Mouse (Mus musculus) midbrain, embryonic 15.5 days (tissue): ENCODE results near the gene Gm20696. TPM values are rescaled to one million over a fixed set of nuclear protein-coding genes. Genes with fewer than 3 reads are reported as not detected.

ENCODE experiments used
- ATAC-seq: fragments of 200-750 bp; cut with Nextera tagmentation; replicated peaks from 2 replicates; pipeline ENCODE4 v1.8.0; 2017; ENCODE audit warnings: moderate TSS enrichment
- H3K27ac ChIP-seq: fragments of 300-500 bp; sonication (generic); 2 replicates; pipeline ENCODE4 v1.5.1; 2015; ENCODE audit warnings: mild to moderate bottlenecking, inconsistent platforms
- H3K27me3 ChIP-seq: fragments of 300-500 bp; sonication (generic); replicated peaks from 2 replicates; pipeline ENCODE4 v1.6.1; 2015; ENCODE audit warnings: inconsistent platforms
- H3K36me3 ChIP-seq: fragments of 300-500 bp; sonication (generic); replicated peaks from 2 replicates; pipeline ENCODE4 v1.6.1; 2015; ENCODE audit warnings: inconsistent platforms
- H3K4me1 ChIP-seq: fragments of 300-500 bp; sonication (generic); 2 replicates; pipeline ENCODE4 v1.6.1; 2015; ENCODE audit warnings: inconsistent platforms
- H3K4me2 ChIP-seq: fragments of 300-500 bp; sonication (generic); 2 replicates; pipeline ENCODE4 v1.6.1; 2015; ENCODE audit warnings: inconsistent platforms, mild to moderate bottlenecking, moderate library complexity
- H3K4me3 ChIP-seq: fragments of 300-500 bp; sonication (generic); 2 replicates; pipeline ENCODE4 v1.5.1; 2015; ENCODE audit warnings: mild to moderate bottlenecking, inconsistent platforms
- H3K9ac ChIP-seq: fragments of 300-500 bp; sonication (generic); 2 replicates; pipeline ENCODE4 v1.6.1; 2015; ENCODE audit warnings: mild to moderate bottlenecking, inconsistent platforms
- H3K9me3 ChIP-seq: fragments of 300-500 bp; sonication (generic); 2 replicates; pipeline ENCODE4 v1.6.1; 2016; ENCODE audit warnings: inconsistent platforms
- WGBS: fragments of 180-500 bp; shearing (Covaris S2); methylation state at CpG from one replicate; pipeline ENCODE4 v1.1.7; 2015; ENCODE audit warnings: mixed read lengths; 5-methylcytosine and 5-hydroxymethylcytosine counted together
- polyA plus RNA-seq: library from polyadenylated mRNA; unstranded; fragments of >200 nt; fragmentation: Nextera tagmentation; extraction: Ambion mirVana; gene quantifications from 2 replicates; pipeline ENCODE4 v1.2.1, GENCODE M21; 2015

The Gm20696 gene
- polyA plus RNA-seq, 1 experiment from 2014 or later, result 2.9 TPM

DNA sequence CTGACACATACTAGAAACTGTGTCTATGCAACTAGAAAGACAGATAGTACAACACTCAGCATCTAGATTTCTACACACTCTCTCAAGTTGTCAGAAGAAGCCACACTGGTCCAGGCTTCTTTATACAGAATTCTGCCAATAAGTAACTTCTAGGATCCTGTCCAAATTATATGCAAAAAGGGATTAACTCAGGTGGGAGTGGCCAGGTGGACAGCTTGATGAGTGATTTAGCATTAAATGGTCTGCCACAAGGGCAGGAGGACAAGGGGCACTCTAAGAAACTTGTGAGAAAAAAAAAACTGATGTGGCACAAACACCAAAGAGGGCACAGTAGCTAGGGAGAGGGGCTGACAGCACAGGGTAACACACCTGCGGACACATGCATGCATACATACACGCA is 340.7 kb downstream of the Gm20696 start:
- H3K9me3 ChIP-seq, result no peaks in the 10 kb centered on the region
- no peak overlapping the region for H3K9ac ChIP-seq
- 96% methylated on average over 2 of the region's 2 CpGs for WGBS
- H3K27me3 ChIP-seq, result no peaks in the 10 kb centered on the region
- H3K4me1 ChIP-seq, result no peaks in the 10 kb centered on the region
- H3K36me3 ChIP-seq, result no peaks in the 10 kb centered on the region
- no peak overlapping the region for H3K4me3 ChIP-seq
- H3K27ac ChIP-seq, result no peak overlapping the region
- H3K4me2 ChIP-seq, result no peak overlapping the region
- ATAC-seq, result no peak

DNA sequence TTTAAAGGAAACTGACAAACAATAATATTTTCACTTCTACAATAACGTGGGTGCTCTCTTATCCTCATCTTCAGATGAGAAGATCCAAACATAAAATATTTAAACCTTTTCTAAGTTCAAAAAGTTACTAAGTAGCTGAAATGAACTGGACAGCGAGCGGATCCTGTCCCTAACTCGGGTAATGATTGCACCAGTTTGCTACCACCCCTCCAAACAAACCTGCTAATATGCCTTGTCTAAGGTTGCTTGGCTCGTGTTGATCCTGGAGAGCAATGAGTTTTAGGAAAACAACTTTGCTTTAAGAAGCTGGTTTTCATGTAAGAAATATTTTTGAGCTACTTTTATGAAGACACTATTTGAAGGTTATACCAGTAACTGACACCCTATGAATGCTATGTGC is 341.1 kb downstream of the Gm20696 start:
- Histone ChIP-seq H3K36me3 (no peaks in the 10 kb centered on the region), H3K9me3 (no peaks in the 10 kb centered on the region), H3K27me3 (no peaks in the 10 kb centered on the region), H3K27ac (no peak overlapping the region), H3K4me2 (no peak overlapping the region), H3K4me1 (0 out of 2 replicates have a peak, but pooled peaks cover 1% of the 10 kb centered on the region), H3K4me3 (no peak overlapping the region), H3K9ac (no peak overlapping the region)
- WGBS, result 90% methylated on average over 5 of the region's 5 CpGs
- ATAC-seq, result no peak

DNA sequence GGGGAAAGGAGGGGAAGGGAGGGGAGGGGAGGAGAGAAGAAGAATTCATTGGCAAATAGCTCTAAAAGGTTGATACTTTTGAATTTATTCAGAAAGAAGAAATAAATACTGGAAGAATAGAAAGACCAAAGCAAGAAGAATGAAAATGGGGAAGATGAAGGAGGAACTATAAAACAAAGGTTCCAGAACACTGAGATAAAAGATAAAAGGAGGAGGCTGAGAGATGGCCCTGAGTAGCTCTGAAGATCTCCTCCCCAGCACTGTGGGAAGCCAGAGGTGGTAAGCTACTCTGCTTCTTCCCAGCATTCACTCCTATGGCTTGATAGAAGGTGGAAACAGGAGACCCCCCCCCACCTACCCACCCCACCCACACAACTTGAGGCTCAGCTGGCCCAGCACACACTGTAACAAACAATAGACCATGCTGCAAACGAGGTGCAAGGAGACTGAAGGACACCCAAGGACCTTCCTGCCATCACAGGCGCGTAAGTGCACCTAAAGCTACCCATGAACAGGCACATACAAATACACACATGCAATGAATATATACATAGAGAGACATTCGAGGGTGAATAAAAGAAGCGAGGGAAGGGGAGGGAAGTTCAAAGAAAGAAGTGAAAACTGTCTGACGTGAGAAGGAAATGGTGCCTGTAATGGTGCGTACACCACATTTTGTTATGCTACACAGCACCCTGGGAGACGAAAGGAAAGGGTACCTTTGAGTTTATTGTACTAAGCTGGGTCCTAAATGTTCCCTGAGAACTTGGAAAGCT is 344.3 kb downstream of the Gm20696 start:
- H3K9ac ChIP-seq, result no peak overlapping the region
- WGBS, result 83% methylated on average over 8 of the region's 8 CpGs
- H3K4me2 ChIP-seq, result no peak overlapping the region
- H3K4me1 ChIP-seq, result peaks cover 9% of the 10 kb centered on the region; the same call in 1 of the 2 replicates
- H3K9me3 ChIP-seq, result no peaks in the 10 kb centered on the region
- no peak for ATAC-seq
- no peaks in the 10 kb centered on the region for H3K27me3 ChIP-seq
- no peaks in the 10 kb centered on the region for H3K36me3 ChIP-seq
- no peak overlapping the region for H3K27ac ChIP-seq
- H3K4me3 ChIP-seq, result no peak overlapping the region

- Histone ChIP-seq H3K4me2 (no peak overlapping the region), H3K9me3 (no peaks in the 10 kb centered on the region), H3K27ac (no peak overlapping the region), H3K4me1 (peaks cover 9% of the 10 kb centered on the region; the same call in 1 of the 2 replicates), H3K27me3 (no peaks in the 10 kb centered on the region), H3K9ac (no peak overlapping the region), H3K4me3 (no peak overlapping the region), H3K36me3 (no peaks in the 10 kb centered on the region)
- ATAC-seq, result no peak
- WGBS, result 57% methylated on average over 8 of the region's 8 CpGs
Measured at GRCm38 (mm10) chr6:99320444-99320843, 346.2 kb downstream of the Gm20696 start.

GRCm38 (mm10) chr6:99319415-99320405 is 346.9 kb downstream of the Gm20696 start:
- no peaks in the 10 kb centered on the region for H3K27me3 ChIP-seq
- no peaks in the 10 kb centered on the region for H3K9me3 ChIP-seq
- H3K4me3 ChIP-seq, result no peak overlapping the region
- H3K4me2 ChIP-seq, result no peak overlapping the region
- H3K27ac ChIP-seq, result no peak overlapping the region
- H3K36me3 ChIP-seq, result no peaks in the 10 kb centered on the region
- no peak overlapping the region for H3K9ac ChIP-seq
- H3K4me1 ChIP-seq, result peaks cover 9% of the 10 kb centered on the region; the same call in 1 of the 2 replicates
- no peak for ATAC-seq
- 47% methylated on average over 19 of the region's 19 CpGs for WGBS

GRCm38 (mm10) chr6:99314746-99315145 is 351.9 kb downstream of the Gm20696 start:
- Histone ChIP-seq H3K27me3 (no peaks in the 10 kb centered on the region), H3K36me3 (no peaks in the 10 kb centered on the region), H3K4me3 (no peak overlapping the region), H3K27ac (no peak overlapping the region), H3K4me2 (no peak overlapping the region), H3K4me1 (peaks cover 3% of the 10 kb centered on the region; the same call in 1 of the 2 replicates), H3K9ac (no peak overlapping the region), H3K9me3 (no peaks in the 10 kb centered on the region)
- no peak for ATAC-seq
- WGBS, result 62% methylated on average over 3 of the region's 3 CpGs

DNA sequence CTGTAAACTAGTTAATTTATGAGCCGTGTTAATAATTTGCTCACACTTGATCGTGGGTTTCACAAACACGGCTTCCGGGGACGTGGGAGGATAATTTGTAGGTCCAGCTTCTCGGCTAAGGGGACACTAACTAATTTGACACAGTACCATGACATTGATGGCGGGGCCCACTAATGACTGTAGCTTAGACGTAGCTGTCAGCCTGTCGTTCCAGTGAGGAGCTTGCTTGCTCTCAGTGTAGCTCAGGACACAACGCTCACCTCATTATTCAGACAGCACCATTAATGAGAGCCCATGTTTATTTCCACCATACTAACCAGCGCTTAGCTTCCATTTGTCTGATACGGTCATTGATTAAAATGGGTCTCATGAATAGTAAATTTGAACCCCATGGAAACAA is 356.1 kb downstream of the Gm20696 start:
- Histone ChIP-seq H3K9me3 (no peaks in the 10 kb centered on the region), H3K27me3 (no peaks in the 10 kb centered on the region), H3K4me2 (no peak overlapping the region), H3K9ac (no peak overlapping the region), H3K4me3 (no peak overlapping the region), H3K36me3 (no peaks in the 10 kb centered on the region), H3K27ac (no peak overlapping the region), H3K4me1 (0 out of 2 replicates have a peak, but pooled peaks cover 2% of the 10 kb centered on the region)
- 55% methylated on average over 12 of the region's 12 CpGs for WGBS
- no peak for ATAC-seq

DNA sequence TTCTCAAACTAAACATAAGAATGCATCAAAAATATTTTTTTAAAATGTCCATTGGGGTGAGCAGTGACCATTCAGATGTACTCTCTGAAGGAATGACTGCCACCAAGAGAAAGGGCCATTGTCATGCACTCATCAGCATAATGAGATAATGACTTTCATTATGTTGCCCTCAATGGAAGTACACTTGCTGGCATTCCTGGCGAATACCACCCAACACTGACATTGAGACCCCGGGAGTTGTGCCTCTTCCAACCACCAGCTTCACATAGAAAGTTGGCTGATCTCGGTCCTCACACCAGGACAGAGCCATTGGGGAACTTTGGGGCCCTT is 356.5 kb downstream of the Gm20696 start:
- H3K4me3 ChIP-seq, result no peak overlapping the region
- H3K4me1 ChIP-seq, result 0 out of 2 replicates have a peak, but pooled peaks cover 2% of the 10 kb centered on the region
- no peaks in the 10 kb centered on the region for H3K27me3 ChIP-seq
- H3K27ac ChIP-seq, result no peak overlapping the region
- no peaks in the 10 kb centered on the region for H3K9me3 ChIP-seq
- no peak for ATAC-seq
- no peak overlapping the region for H3K4me2 ChIP-seq
- WGBS, result 34% methylated on average over 3 of the region's 3 CpGs
- no peaks in the 10 kb centered on the region for H3K36me3 ChIP-seq
- H3K9ac ChIP-seq, result no peak overlapping the region

GRCm38 (mm10) chr6:99309466-99310170 is 357.0 kb downstream of the Gm20696 start:
- Histone ChIP-seq H3K4me2 (no peak overlapping the region), H3K9me3 (no peaks in the 10 kb centered on the region), H3K36me3 (no peaks in the 10 kb centered on the region), H3K4me1 (0 out of 2 replicates have a peak, but pooled peaks cover 2% of the 10 kb centered on the region), H3K9ac (no peak overlapping the region), H3K27me3 (no peaks in the 10 kb centered on the region), H3K27ac (no peak overlapping the region), H3K4me3 (no peak overlapping the region)
- 81% methylated on average over 14 of the region's 14 CpGs for WGBS
- ATAC-seq, result no peak

GRCm38 (mm10) chr6:99305751-99306150 is 360.8 kb downstream of the Gm20696 start:
- no peak overlapping the region for H3K9ac ChIP-seq
- WGBS, result 93% methylated on average over 3 of the region's 3 CpGs
- no peak overlapping the region for H3K4me2 ChIP-seq
- H3K4me3 ChIP-seq, result no peak overlapping the region
- H3K4me1 ChIP-seq, result 0 out of 2 replicates have a peak, but pooled peaks cover 2% of the 10 kb centered on the region
- no peaks in the 10 kb centered on the region for H3K9me3 ChIP-seq
- H3K27ac ChIP-seq, result no peak overlapping the region
- no peaks in the 10 kb centered on the region for H3K27me3 ChIP-seq
- ATAC-seq, result no peak
- H3K36me3 ChIP-seq, result no peaks in the 10 kb centered on the region

DNA sequence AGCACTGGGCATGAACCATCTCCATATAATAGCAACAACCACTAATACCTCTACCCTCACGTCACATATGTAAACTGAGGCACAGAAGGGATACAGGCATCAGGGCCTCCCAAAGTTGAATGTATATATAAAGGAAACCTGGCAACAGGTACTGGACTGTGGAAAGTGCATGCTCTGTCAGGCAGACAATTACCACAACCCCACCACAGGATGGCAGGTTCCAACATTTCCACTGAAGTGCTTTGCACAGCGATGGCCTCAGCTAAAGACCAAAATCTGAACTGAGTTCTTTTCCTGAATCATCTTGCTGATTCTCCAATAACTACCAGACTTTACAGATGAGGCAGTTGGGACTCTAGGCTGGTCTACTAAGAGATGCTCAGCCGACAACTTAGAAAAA is 361.4 kb downstream of the Gm20696 start:
- Histone ChIP-seq H3K27me3 (no peaks in the 10 kb centered on the region), H3K4me2 (no peak overlapping the region), H3K4me1 (0 out of 2 replicates have a peak, but pooled peaks cover 2% of the 10 kb centered on the region), H3K9ac (no peak overlapping the region), H3K36me3 (no peaks in the 10 kb centered on the region), H3K9me3 (no peaks in the 10 kb centered on the region), H3K4me3 (no peak overlapping the region), H3K27ac (no peak overlapping the region)
- ATAC-seq, result no peak
- 95% methylated on average over 3 of the region's 3 CpGs for WGBS
